Mouse (Mus musculus) thymus, adult 2 months (tissue): ENCODE results near the gene Ntrk2. TPM values are rescaled to one million over a fixed set of nuclear protein-coding genes. Genes with fewer than 3 reads are reported as not detected.

ENCODE experiments used
- DNase-seq: peaks from one replicate; pipeline ENCODE4 v3.0.0; 2021
- H3K27ac ChIP-seq: fragments of 200-500 bp; 2 replicates; pipeline ENCODE4 v1.5.1; 2012; ENCODE audit warnings: low read length, control low read depth; ENCODE audit not compliant: control insufficient read depth, insufficient read depth
- H3K27me3 ChIP-seq: fragments of 200-500 bp; 2 replicates; pipeline ENCODE4 v1.6.1; 2012; ENCODE audit warnings: mild to moderate bottlenecking, low read length, moderate library complexity, mixed read lengths; ENCODE audit not compliant: control insufficient read depth, insufficient read depth
- H3K36me3 ChIP-seq: fragments of 200-500 bp; 2 replicates; pipeline ENCODE4 v1.6.1; 2012; ENCODE audit warnings: mild to moderate bottlenecking, low read length, moderate library complexity; ENCODE audit not compliant: control insufficient read depth, insufficient read depth
- H3K4me1 ChIP-seq: fragments of 200-500 bp; replicated peaks from 2 replicates; pipeline ENCODE4 v1.6.1; 2012; ENCODE audit warnings: low read length; ENCODE audit not compliant: control insufficient read depth, insufficient read depth
- H3K4me3 ChIP-seq: fragments of 200-500 bp; 2 replicates; pipeline ENCODE4 v1.5.1; 2012; ENCODE audit warnings: mild to moderate bottlenecking, low read length, control low read depth, moderate library complexity; ENCODE audit not compliant: control insufficient read depth, insufficient read depth
- CTCF ChIP-seq: fragments of 200-500 bp; IDR thresholded peaks from 2 replicates; pipeline ENCODE4 v1.5.1; 2012; ENCODE audit warnings: mild to moderate bottlenecking, control low read depth, low read length, moderate library complexity, borderline replicate concordance; ENCODE audit not compliant: control insufficient read depth, poor library complexity, insufficient read depth; ENCODE audit errors: extremely low read depth
- POLR2A ChIP-seq: fragments of 200-500 bp; IDR thresholded peaks from 2 replicates; pipeline ENCODE4 v1.6.1; 2012; ENCODE audit warnings: mild to moderate bottlenecking, low read length, control low read depth, moderate library complexity; ENCODE audit not compliant: control insufficient read depth, poor library complexity, insufficient read depth; ENCODE audit errors: extremely low read depth
- WGBS: fragments of 180-500 bp; shearing (Covaris S2); methylation state at CpG from one replicate; pipeline ENCODE4 v1.1.7; 2018; 5-methylcytosine and 5-hydroxymethylcytosine counted together
- polyA plus RNA-seq: library from polyadenylated mRNA; depleted of rRNA; stranded (reverse); fragments of >200 nt; gene quantifications from 2 replicates; pipeline ENCODE4 v1.2.3, GENCODE M21; 2012

Gene Ntrk2
- polyA plus RNA-seq, 1 experiment: 5.7 TPM

DNA sequence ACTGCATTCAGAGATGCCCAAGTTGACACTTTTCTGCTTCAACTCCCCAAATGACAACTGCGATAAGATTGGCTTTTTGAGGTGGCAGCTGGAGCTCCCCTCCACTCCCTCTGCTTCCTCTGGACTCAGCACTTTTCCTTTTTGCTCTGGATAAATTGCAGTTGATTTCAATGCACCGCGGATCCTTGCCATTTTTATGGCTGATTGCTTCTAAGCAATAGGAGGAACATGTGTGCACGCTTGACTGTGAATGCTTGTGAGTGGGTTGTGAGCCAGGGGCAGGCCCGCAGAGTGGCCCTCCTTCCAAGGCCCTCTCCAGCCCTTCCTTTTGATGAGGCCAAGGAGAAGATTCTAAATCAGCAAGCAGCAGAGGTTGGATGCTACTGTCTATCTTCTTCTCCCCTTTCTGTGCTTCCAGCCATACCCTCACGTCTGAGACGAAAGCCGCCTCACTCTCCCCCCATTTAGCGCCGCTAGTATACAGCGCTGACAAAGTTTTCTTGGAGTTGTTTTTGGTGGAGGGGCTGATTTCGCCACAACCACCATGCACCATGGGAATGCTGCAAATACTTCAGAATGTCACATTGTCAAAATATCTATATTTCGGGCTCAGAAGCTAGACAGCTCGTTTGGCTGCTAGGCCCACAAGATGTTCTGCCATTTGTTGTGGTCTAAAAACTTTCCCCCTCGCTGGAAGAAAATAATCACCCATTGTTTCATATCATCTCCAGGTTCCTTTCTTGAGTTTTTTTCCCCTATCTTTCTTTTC is 122.5 kb downstream of the Ntrk2 start:
- Histone ChIP-seq H3K27ac (no peak overlapping the region), H3K27me3 (no peaks in the 10 kb centered on the region), H3K4me1 (no peaks in the 10 kb centered on the region), H3K4me3 (no peak overlapping the region), H3K36me3 (no peaks in the 10 kb centered on the region)
- WGBS: 92% methylated on average over 15 of the region's 15 CpGs
- TF ChIP-seq POLR2A (no peak), CTCF (no peak)
- no peak for DNase-seq

DNA sequence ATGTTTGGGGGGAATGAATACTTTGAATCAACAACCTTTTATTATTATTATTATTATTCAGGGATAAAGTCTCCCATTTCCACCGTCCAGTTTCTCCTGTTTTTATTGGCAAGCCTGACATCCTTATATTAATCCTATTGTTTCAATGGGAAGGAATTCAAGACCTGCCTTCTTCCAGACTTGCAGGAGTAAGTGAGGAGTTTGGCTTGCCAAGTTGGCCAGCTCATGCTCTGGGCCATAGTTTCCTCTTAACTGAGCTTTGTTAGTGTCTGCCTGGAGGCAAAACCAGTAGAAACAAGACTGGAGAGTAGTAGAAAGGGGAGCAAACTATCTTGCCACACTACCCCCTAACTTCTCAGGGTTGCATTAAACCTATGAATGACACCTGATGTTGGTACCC is 123.8 kb downstream of the Ntrk2 start:
- Histone ChIP-seq H3K27me3 (no peaks in the 10 kb centered on the region), H3K27ac (no peak overlapping the region), H3K4me3 (no peak overlapping the region), H3K36me3 (no peaks in the 10 kb centered on the region), H3K4me1 (no peaks in the 10 kb centered on the region)
- TF ChIP-seq POLR2A (no peak), CTCF (no peak)
- 72% methylated on average over 1 of the region's 1 CpGs for WGBS
- no peak for DNase-seq

DNA sequence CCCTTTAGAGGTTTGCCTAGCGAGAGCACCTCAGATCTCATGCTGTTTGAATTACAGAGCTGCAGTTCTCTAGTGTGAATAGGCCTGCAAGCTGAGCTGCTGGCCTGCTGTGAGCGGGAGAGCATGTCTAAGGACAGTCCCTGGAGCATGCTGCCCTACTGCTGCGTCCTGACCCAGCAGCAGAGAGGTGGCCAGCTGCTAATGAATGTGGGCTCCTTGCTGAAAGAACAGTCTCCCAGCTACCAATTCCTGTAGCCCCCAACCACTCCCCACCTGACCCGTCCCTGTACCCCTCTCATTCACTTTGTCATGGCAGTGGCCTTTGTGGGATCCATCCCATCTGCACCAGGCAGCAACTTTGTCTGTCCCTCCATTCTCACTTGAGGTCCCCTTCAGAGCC is 126.8 kb downstream of the Ntrk2 start:
- Histone ChIP-seq H3K4me1 (no peaks in the 10 kb centered on the region), H3K4me3 (no peak overlapping the region), H3K36me3 (no peaks in the 10 kb centered on the region), H3K27me3 (no peaks in the 10 kb centered on the region), H3K27ac (no peak overlapping the region)
- DNase-seq: no peak
- 89% methylated on average over 4 of the region's 4 CpGs for WGBS
- no peak for TF ChIP-seq CTCF
- no peak for TF ChIP-seq POLR2A

DNA sequence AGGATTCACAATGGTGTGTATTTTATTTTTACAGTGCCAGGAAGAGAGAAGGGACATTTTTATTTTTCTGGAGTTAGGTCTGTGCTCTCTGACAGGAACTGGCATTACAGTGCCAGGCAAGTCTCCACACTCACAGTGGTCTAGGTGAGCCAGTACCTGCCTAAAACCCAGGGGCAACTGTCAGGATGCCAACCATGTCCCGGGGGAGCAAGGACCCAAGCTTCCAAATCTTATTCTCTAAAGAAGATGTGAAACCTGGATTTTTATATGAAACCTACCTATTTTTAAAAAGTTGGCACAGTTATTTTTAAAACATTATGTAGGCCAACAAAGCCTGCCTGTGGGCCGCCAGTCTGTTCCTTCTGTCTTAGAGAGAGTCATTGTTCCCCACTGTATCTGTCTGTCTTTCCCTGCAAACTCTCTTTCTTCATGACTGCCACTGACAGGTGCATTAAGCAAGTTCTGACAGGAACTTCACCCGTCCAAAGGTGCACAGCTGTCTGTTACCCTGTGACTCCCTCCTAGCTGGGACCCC is 128.3 kb downstream of the Ntrk2 start:
- WGBS: 82% methylated on average over 3 of the region's 3 CpGs
- Histone ChIP-seq H3K36me3 (no peaks in the 10 kb centered on the region), H3K4me1 (no peaks in the 10 kb centered on the region), H3K4me3 (no peak overlapping the region), H3K27me3 (no peaks in the 10 kb centered on the region), H3K27ac (no peak overlapping the region)
- TF ChIP-seq CTCF (no peak), POLR2A (no peak)
- DNase-seq: no peak

DNA sequence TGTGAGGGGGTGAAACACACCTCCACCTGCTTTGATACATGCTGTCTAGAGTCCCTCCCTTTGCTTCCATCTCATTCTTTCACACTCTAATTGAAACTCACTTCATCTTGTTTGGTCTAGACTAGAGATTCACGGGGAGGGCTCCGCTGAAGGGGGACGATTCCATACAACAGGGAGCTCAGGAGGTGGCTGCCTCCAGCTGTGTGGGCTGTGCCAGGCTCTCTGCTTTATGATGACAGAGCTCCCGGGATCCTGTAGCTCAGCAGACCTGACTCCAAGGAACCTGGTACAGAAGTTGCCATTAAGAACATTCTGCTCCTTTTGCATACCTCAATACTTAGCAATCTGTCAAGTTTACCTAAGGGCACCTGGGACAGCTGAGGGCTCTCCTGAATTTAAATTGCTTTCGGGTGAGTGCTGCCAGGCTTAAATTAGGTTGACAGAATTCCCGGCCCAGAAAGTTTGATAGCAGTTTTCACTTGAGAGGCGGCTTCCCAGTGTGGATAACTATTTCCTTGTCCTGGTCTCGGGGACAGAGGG is 129.7 kb downstream of the Ntrk2 start:
- Histone ChIP-seq H3K4me3 (no peak overlapping the region), H3K27me3 (no peaks in the 10 kb centered on the region), H3K27ac (no peak overlapping the region), H3K4me1 (no peaks in the 10 kb centered on the region), H3K36me3 (no peaks in the 10 kb centered on the region)
- 56% methylated on average over 8 of the region's 8 CpGs for WGBS
- TF ChIP-seq CTCF (no peak), POLR2A (no peak)
- no peak for DNase-seq

DNA sequence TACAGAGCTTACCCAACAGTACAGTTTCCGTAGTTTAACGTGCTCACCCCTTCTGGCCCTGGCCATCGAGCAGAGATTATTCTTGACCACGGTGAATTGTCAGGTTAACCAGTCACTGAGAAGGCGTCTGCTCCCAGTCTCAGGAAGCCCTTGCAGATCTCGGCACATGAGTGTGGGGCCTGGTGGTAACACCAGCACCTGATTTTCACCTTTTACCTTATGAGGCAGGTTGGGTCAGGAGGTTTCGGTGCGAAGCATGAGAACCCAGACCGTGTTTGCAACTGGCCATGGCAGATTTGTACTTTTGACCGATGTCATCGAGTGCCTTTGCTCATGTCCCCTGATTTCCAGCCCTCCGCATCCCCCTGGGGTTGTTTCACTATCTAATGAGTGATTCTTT is 131.5 kb downstream of the Ntrk2 start:
- no peaks in the 10 kb centered on the region for H3K27me3 ChIP-seq
- no peak for DNase-seq
- H3K4me1 ChIP-seq: no peaks in the 10 kb centered on the region
- no peak overlapping the region for H3K4me3 ChIP-seq
- no peak overlapping the region for H3K27ac ChIP-seq
- WGBS: 96% methylated on average over 12 of the region's 12 CpGs
- TF ChIP-seq POLR2A: no peak
- no peak for TF ChIP-seq CTCF
- H3K36me3 ChIP-seq: no peaks in the 10 kb centered on the region

DNA sequence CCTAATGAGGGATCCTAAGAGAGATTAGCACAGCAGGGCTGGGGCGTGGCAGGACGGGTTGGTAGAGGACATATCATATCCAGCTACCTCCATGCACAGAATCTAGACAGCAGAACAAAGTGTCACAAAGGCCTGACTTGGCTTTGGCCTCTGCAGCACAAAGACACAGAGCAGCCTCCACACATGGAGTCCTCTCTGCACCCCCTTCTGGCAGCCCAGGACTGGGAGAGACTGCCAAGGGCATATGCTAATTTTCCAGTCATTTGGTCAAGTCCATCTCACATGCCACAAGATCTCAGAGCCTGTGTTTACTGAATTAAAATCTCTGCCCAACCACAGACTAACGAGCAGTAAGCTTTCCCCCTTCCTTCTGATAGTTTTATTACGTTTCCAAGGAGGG is 132.1 kb downstream of the Ntrk2 start:
- Histone ChIP-seq H3K4me1 (no peaks in the 10 kb centered on the region), H3K27ac (no peak overlapping the region), H3K36me3 (no peaks in the 10 kb centered on the region), H3K4me3 (no peak overlapping the region), H3K27me3 (no peaks in the 10 kb centered on the region)
- DNase-seq: no peak
- no peak for TF ChIP-seq CTCF
- TF ChIP-seq POLR2A: no peak
- 85% methylated on average over 4 of the region's 4 CpGs for WGBS
